Mouse (Mus musculus) limb, embryonic 13.5 days (tissue): Measurements from ENCODE around the gene Nlrp3. TPM values are rescaled to one million over a fixed set of nuclear protein-coding genes. Genes with fewer than 3 reads are reported as not detected.

Source experiments
- ATAC-seq: fragments of 200-750 bp; cut with Nextera tagmentation; 2 replicates; pipeline ENCODE4 v1.8.0; 2017; ENCODE audit warnings: low read depth, moderate number of reproducible peaks, moderate TSS enrichment; ENCODE audit not compliant: low FRiP score
- H3K27ac ChIP-seq: fragments of 300-500 bp; sonication (generic); 2 replicates; pipeline ENCODE4 v1.5.1; 2015; ENCODE audit warnings: inconsistent platforms, mild to moderate bottlenecking, moderate library complexity
- H3K27me3 ChIP-seq: fragments of 300-500 bp; sonication (generic); 2 replicates; pipeline ENCODE4 v1.6.1; 2015; ENCODE audit warnings: mild to moderate bottlenecking, inconsistent platforms
- H3K36me3 ChIP-seq: fragments of 300-500 bp; sonication (generic); 2 replicates; pipeline ENCODE4 v1.6.1; 2015; ENCODE audit warnings: inconsistent platforms, mild to moderate bottlenecking, moderate library complexity
- H3K4me1 ChIP-seq: fragments of 300-500 bp; sonication (generic); 2 replicates; pipeline ENCODE4 v1.6.1; 2015; ENCODE audit warnings: inconsistent platforms
- H3K4me2 ChIP-seq: fragments of 300-500 bp; sonication (generic); replicated peaks from 2 replicates; pipeline ENCODE4 v1.6.1; 2015; ENCODE audit warnings: inconsistent platforms, mild to moderate bottlenecking, moderate library complexity
- H3K4me3 ChIP-seq: fragments of 300-500 bp; sonication (generic); 2 replicates; pipeline ENCODE4 v1.5.1; 2015; ENCODE audit warnings: moderate library complexity, mild to moderate bottlenecking, inconsistent platforms
- H3K9ac ChIP-seq: fragments of 300-500 bp; sonication (generic); 2 replicates; pipeline ENCODE4 v1.6.1; 2015; ENCODE audit warnings: mild to moderate bottlenecking, inconsistent platforms
- H3K9me3 ChIP-seq: fragments of 300-500 bp; sonication (generic); 2 replicates; pipeline ENCODE4 v1.6.1; 2016; ENCODE audit warnings: inconsistent platforms
- WGBS: fragments of 180-500 bp; shearing (Covaris S2); methylation state at CpG from one replicate; pipeline ENCODE4 v1.1.7; 2015; 5-methylcytosine and 5-hydroxymethylcytosine counted together
- polyA plus RNA-seq: library from polyadenylated mRNA; unstranded; fragments of >200 nt; fragmentation: Nextera tagmentation; extraction: Ambion mirVana; gene quantifications from 2 replicates; pipeline ENCODE4 v1.2.1, GENCODE M21; 2015

Nlrp3 gene
- 0.19 and 0.34 TPM in 2 replicates for polyA plus RNA-seq

DNA sequence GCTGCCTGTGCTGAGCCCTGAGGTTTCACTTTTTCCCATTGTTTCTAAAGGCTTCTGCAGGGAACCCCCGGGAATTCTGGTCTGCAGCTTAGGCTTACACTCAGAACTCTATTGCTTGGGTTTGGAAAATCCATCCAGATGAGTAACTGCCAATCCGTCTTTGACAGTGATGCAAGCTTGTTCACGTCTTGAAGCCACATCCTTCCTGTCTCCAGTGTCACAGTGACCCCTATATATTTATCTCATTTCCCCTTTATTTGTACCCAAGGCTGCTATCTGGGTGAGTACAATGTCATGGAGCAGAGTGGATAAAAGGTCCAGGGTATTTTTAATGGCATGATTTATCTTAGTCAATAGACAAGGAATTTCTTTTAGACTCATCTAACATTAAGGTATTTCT is at the start of gene Nlrp3:
TSS of gene Nlrp3 (plus strand) at position 245 of the 400 bp plus-strand sequence.
- H3K4me3 ChIP-seq = no peak within 1 kb of the TSS
- H3K9ac ChIP-seq = no peak within 1 kb of the TSS
- no peak for ATAC-seq
- H3K4me1 ChIP-seq = peaks cover 10% of the 10 kb centered on the region; the same call in 1 of the 2 replicates
- no peak within 1 kb of the TSS for H3K4me2 ChIP-seq
- no peaks in the 10 kb centered on the region for H3K9me3 ChIP-seq
- no peaks in the 10 kb centered on the region for H3K36me3 ChIP-seq
- 56% methylated on average over 3 of the region's 3 CpGs for WGBS
- H3K27me3 ChIP-seq = no peaks in the 10 kb centered on the region
- no peak within 1 kb of the TSS for H3K27ac ChIP-seq

DNA sequence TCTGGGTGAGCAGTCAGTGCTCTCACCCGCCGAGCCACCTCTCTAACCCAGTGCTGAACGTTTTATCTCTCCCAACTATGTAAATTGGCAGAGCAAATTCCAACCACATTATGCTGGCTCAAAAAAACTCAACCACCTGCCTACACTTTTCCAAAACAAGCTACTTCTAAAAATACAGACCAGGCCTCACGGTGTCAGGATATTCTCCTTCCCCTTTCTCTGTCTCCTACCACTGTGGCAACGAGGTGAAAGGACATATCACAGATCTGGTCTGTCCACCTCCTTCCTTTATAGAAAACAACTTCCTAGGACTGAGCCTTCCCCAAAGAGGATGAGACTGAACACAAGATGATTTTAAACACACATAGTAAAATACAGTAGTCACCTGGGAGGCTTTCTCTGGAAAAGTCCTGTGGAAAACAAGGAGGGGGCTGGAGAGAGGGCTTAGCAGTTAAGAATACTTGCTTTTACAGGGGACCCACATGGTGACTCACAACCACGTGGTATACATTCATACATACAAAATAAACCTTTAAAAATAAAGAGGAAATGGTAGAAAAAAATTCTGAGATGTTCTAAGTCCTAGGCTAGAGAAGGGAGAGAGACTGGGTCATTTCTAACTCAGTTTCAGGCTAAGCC is 44.6 kb upstream of the Nlrp3 start:
- H3K27me3 ChIP-seq = no peaks in the 10 kb centered on the region
- WGBS = 87% methylated on average over 6 of the region's 6 CpGs
- no peak overlapping the region for H3K27ac ChIP-seq
- no peak overlapping the region for H3K4me3 ChIP-seq
- no peak overlapping the region for H3K9ac ChIP-seq
- H3K36me3 ChIP-seq = peaks cover 100% of the 10 kb centered on the region
- no peaks in the 10 kb centered on the region for H3K4me1 ChIP-seq
- H3K4me2 ChIP-seq = no peak overlapping the region
- no peak for ATAC-seq
- H3K9me3 ChIP-seq = no peaks in the 10 kb centered on the region

DNA sequence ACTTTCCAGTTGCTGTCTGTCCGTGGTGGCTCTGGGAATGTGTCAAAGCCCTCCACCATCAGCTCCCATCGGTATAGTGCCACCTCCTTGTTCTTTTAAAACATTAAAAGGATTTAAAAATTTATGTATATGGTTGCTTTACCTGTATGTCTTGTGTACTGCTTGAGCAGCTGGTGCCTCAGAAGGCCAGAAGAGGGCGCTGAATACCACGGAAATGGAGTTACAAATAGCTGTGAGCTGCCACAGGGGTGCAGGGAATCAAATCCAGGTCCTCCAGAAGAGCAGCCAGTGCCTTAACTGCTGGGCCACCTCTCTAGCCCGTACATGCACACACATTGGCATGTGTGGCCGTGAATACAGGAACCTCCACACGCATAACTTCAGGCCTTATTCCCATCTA is 43.6 kb upstream of the Nlrp3 start:
- Histone ChIP-seq H3K4me3 (no peak overlapping the region), H3K4me2 (no peak overlapping the region), H3K4me1 (no peaks in the 10 kb centered on the region), H3K9me3 (no peaks in the 10 kb centered on the region), H3K27me3 (no peaks in the 10 kb centered on the region), H3K36me3 (peaks cover 100% of the 10 kb centered on the region), H3K9ac (no peak overlapping the region), H3K27ac (no peak overlapping the region)
- ATAC-seq = no peak
- WGBS = 94% methylated on average over 7 of the region's 7 CpGs

DNA sequence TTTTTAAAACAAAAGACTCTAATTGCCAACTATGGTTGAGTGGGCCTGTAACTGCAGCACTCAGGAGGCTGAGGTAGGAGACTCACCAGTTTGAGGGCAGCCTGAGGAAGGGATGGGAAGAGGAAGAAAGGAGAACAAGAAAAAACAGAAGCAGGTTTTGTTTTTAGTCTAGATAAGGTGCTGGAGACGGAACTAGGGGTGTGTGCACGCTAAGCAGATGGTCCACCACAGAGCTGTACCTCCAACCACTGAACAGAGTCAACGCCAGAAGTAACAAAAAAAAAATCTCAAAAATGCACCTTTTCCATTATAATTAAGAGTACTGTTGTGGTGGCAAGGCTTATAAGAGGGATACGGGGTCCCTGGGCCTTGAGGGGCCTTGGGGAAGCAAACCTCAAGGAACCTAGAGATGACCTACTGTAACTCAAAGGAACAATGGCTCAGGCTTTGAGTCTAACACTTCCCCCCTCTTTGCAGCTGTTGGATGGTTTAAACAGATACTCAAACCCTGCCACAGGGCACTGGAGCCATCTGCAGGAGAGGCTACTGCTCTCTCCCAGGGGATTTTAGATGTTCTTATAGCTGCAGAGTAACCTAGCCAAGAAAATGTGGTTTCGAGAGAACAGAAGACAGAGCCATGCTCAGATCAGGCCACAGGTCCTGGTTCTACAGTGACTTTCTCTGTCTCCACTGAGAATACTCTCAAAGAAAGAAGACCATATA is 39.2 kb upstream of the Nlrp3 start:
- WGBS = 98% methylated on average over 5 of the region's 5 CpGs
- H3K36me3 ChIP-seq = peaks cover 73% of the 10 kb centered on the region

DNA sequence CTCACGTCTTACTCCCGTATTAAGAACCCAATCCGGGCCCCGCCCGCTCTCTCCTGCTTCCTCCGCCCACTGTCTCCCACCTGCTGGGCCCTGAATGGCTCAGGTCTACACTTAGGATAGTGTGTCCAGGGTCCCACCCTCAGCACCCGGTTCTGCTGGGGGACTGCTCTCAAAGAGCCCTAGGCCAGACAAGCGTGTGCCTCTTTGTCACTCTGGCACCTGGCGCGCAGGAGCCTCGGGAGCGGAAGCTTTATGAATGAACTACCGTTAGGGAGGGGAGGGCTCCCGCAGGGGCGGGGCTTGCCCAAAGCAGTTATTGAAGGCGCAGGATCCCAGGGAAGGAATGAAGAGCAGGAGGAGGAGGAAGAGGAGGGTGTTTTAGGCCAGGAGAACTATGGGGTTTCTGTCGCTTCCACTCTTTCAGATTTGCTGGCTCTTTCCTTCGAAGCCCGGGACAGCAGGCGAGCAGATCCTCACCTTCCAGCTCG is 36.0 kb upstream of the Nlrp3 start:
- peaks cover 59% of the 10 kb centered on the region for H3K36me3 ChIP-seq

More for the DNA sequence above, 39.2 kb upstream of the Nlrp3 start:
- Histone ChIP-seq H3K4me1 (peaks cover 15% of the 10 kb centered on the region), H3K9ac (no peak overlapping the region), H3K27ac (no peak overlapping the region), H3K27me3 (no peaks in the 10 kb centered on the region), H3K4me3 (no peak overlapping the region), H3K9me3 (no peaks in the 10 kb centered on the region), H3K4me2 (no peak overlapping the region)
- ATAC-seq = no peak

DNA sequence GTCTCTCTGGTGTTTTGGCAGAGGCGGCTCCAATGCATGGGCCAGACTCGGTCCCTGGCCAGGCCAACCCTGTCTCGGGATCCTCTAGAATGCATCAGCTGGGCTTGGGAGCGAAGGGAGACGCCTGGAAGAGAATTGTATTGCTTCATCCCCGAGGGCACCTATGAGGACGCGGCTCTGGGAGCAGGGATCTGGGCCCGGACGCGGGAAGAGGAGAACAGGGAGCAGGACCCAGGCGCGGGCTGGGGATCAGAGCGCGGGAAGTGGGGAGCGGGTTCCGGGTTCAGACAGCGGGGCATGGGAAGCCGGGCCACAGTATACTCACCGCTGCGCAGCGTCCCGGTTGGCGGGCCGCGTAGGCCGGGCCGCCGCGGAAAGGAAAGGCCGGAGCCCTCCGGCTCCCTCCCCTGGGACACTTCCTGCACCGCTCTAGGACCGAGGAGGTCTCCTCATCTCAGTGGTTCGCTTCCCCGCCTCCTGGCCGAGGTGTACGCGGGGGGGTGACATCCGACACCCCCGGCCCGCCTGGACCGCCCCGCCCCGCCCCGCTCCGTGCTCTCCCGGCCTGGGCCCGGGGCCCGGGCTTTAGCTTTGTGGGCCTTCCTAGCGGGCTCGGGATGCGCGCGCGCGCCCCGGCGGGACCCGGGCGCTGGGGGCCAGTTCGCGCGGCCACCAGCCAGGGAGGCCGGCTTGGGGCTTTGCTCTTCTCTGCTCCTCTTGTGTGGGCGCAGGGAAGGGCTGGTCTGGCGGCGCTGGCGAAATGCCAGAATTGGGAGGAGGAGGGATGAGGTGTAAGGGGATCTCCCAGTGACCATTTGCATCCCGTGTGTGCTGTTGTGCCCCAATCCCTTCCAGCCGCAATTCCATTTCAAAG is 35.3 kb upstream of the Nlrp3 start:
- H3K27ac ChIP-seq = peak overlapping the region; percentile 96
- H3K9me3 ChIP-seq = no peaks in the 10 kb centered on the region
- H3K4me1 ChIP-seq = peaks cover 26% of the 10 kb centered on the region
- H3K36me3 ChIP-seq = peaks cover 59% of the 10 kb centered on the region
- H3K4me2 ChIP-seq = peak overlapping the region; percentile 91
- WGBS = under 1% methylated on average over 61 of the region's 71 CpGs
- peak; percentile 97 for ATAC-seq
- H3K9ac ChIP-seq = peak overlapping the region; percentile 92
- peak overlapping the region; percentile 90 for H3K4me3 ChIP-seq
- H3K27me3 ChIP-seq = no peaks in the 10 kb centered on the region

More for the DNA sequence above, 36.0 kb upstream of the Nlrp3 start:
- H3K27me3 ChIP-seq = no peaks in the 10 kb centered on the region
- 0 out of 2 replicates have a peak, but pooled peaks have one; percentile 41 for ATAC-seq
- peak overlapping the region; percentile 92 for H3K9ac ChIP-seq
- H3K4me2 ChIP-seq = peak overlapping the region; percentile 91
- under 1% methylated on average over 21 of the region's 21 CpGs for WGBS
- H3K9me3 ChIP-seq = no peaks in the 10 kb centered on the region
- H3K4me3 ChIP-seq = peak overlapping the region; percentile 90
- H3K27ac ChIP-seq = peak overlapping the region; percentile 96
- peaks cover 26% of the 10 kb centered on the region for H3K4me1 ChIP-seq

DNA sequence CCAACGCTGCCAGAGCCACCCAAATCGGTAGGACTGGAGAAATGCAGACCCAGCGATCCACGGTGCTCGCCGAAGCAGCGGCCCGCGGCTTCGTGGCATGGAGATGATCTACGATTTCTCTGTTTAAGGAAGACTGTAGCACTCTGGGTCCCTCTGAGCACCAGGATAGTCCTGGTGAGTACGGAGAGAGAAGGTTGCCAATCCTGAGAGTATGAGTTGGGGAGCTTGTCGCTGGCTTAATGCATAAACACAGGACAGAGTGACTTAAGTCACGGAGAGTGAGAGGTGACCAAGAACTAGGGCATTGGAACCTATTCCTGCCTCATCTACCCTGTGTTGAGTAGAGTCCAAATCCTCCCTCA is 34.7 kb upstream of the Nlrp3 start:
- Histone ChIP-seq H3K36me3 (peaks cover 59% of the 10 kb centered on the region), H3K9me3 (no peaks in the 10 kb centered on the region), H3K4me2 (peak overlapping the region; percentile 91), H3K27ac (peak overlapping the region; percentile 96), H3K27me3 (no peaks in the 10 kb centered on the region), H3K4me3 (peak overlapping the region; percentile 90), H3K9ac (peak overlapping the region; percentile 92), H3K4me1 (peaks cover 26% of the 10 kb centered on the region)
- ATAC-seq = peak; percentile 8; the same call in 1 of the 2 replicates
- WGBS = 0% methylated on average over 14 of the region's 14 CpGs

DNA sequence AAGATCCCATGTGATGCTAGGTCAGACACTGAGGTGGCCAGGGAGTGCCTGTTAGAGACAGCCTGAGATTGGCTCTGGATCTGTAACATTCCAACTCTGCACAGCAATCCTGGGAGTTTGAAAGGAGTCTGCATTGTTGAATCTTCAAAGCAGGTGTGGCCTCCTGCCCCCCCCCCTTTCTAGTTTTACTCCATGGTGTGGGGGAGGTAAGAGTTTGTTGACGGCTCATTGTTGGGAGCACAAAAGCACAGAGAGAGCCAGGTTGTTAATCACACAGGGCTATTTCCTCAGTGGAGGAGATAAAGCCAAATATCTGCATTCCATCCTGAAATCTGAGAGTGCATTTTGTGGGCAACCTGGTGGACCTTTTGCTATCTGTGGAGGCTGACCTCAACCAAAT is 29.8 kb upstream of the Nlrp3 start:
- ATAC-seq = no peak
- Histone ChIP-seq H3K4me3 (no peak overlapping the region), H3K4me2 (no peak overlapping the region), H3K27ac (no peak overlapping the region), H3K36me3 (peaks cover 32% of the 10 kb centered on the region), H3K9ac (no peak overlapping the region), H3K27me3 (no peaks in the 10 kb centered on the region), H3K9me3 (no peaks in the 10 kb centered on the region), H3K4me1 (peaks cover 28% of the 10 kb centered on the region)
- WGBS = 78% methylated on average over 1 of the region's 1 CpGs

DNA sequence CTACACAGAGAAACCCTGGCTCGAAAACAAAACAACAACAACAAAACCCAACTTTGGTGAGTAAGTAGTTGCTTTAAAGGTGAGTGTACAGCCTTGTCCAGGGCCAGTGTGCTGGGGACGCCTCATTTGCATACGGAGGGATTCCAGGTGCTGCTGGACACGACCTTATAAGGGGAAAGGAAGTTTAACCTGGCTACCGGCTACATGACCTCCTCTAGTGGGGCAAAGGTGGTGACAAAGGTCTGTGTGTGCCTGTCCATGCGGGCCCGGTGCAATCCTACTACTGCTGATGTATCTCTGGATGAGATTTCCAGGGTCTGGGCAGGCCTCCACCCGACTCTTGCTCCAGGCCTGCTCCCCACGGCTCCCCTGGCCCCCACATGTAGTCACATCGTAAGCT is 28.6 kb upstream of the Nlrp3 start:
- H3K27ac ChIP-seq = 0 out of 2 replicates have a peak overlapping the region, but pooled peaks have one; percentile 16
- peaks cover 31% of the 10 kb centered on the region for H3K36me3 ChIP-seq
- H3K4me2 ChIP-seq = no peak overlapping the region
- H3K9me3 ChIP-seq = no peaks in the 10 kb centered on the region
- H3K4me1 ChIP-seq = peaks cover 17% of the 10 kb centered on the region
- no peak overlapping the region for H3K9ac ChIP-seq
- H3K4me3 ChIP-seq = no peak overlapping the region
- no peak for ATAC-seq
- WGBS = 68% methylated on average over 10 of the region's 10 CpGs
- H3K27me3 ChIP-seq = no peaks in the 10 kb centered on the region

DNA sequence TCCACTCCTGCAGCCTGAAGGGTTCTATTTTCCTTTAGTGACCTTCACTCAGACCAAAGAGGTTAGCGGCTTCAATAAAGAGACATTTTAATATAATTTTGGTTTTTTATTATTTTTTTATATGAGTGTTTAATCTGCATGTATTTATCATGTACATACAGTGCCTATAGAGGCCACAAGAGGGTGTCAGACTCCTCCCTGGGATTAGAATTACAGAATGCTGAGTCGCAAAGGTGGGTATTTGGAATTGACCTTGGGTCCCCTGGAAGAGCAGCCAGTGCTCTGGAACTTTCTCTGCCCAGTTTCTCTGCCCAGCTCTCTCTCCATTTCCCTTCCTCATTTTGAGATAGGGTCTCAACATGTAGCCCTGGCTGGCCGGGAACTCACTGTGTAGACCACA is 27.8 kb upstream of the Nlrp3 start:
- whole genome bisulfite sequencing = 79% methylated on average over 3 of the region's 3 CpGs
- Histone ChIP-seq H3K36me3 (peaks cover 24% of the 10 kb centered on the region), H3K9me3 (no peaks in the 10 kb centered on the region), H3K4me2 (no peak overlapping the region), H3K27ac (no peak overlapping the region), H3K9ac (no peak overlapping the region), H3K4me3 (no peak overlapping the region), H3K4me1 (peaks cover 12% of the 10 kb centered on the region; the same call in 1 of the 2 replicates), H3K27me3 (no peaks in the 10 kb centered on the region)
- no peak for ATAC-seq

DNA sequence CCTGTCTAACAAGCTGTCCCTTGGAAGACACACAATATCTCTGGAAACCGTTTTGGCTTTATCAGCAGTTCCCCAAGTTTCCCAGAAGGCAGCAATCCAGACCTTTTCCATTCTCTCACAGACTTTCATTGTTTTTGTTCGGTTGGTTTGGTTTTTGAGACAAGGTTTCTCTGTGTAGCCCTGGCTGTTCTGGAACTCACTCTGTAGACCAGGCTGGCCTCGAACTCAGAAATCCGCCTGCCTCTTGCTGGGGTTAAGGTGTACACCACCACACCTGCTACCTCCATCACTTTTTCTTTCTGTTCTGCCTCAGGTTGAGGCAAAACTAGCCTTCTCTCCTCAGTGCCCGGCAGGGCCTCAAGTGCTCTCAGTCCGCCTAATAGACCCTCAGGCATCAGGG is 27.0 kb upstream of the Nlrp3 start:
- no peaks in the 10 kb centered on the region for H3K9me3 ChIP-seq
- H3K4me3 ChIP-seq = no peak overlapping the region
- no peaks in the 10 kb centered on the region for H3K27me3 ChIP-seq
- WGBS = 66% methylated on average over 6 of the region's 6 CpGs
- H3K36me3 ChIP-seq = peaks cover 17% of the 10 kb centered on the region
- peaks cover 12% of the 10 kb centered on the region; the same call in 1 of the 2 replicates for H3K4me1 ChIP-seq
- no peak; the same call in 1 of the 2 replicates for ATAC-seq
- H3K9ac ChIP-seq = no peak overlapping the region
- H3K27ac ChIP-seq = no peak overlapping the region; the same call in 1 of the 2 replicates
- no peak overlapping the region for H3K4me2 ChIP-seq
